Mouse (Mus musculus) heart, embryonic 13.5 days (tissue): Measurements from ENCODE around the gene Dcaf5. TPM values are rescaled to one million over a fixed set of nuclear protein-coding genes. Genes with fewer than 3 reads are reported as not detected.

ENCODE experiments used
- ATAC-seq: fragments of 200-750 bp; cut with Nextera tagmentation; 2 replicates; pipeline ENCODE4 v1.8.0; 2017; ENCODE audit warnings: moderate TSS enrichment; ENCODE audit not compliant: insufficient number of reproducible peaks, low FRiP score, low TSS enrichment; ENCODE audit errors: extremely low read depth
- H3K27ac ChIP-seq: fragments of 300-500 bp; sonication (generic); replicated peaks from 2 replicates; pipeline ENCODE4 v1.5.1; 2015; ENCODE audit warnings: moderate library complexity, mild to moderate bottlenecking, inconsistent platforms
- H3K27me3 ChIP-seq: fragments of 300-500 bp; sonication (generic); replicated peaks from 2 replicates; pipeline ENCODE4 v1.6.1; 2015; ENCODE audit warnings: mild to moderate bottlenecking, inconsistent platforms
- H3K36me3 ChIP-seq: fragments of 300-500 bp; sonication (generic); 2 replicates; pipeline ENCODE4 v1.6.1; 2015; ENCODE audit warnings: mild to moderate bottlenecking, inconsistent platforms
- H3K4me1 ChIP-seq: fragments of 300-500 bp; sonication (generic); 2 replicates; pipeline ENCODE4 v1.6.1; 2015; ENCODE audit warnings: inconsistent platforms
- H3K4me2 ChIP-seq: fragments of 300-500 bp; sonication (generic); 2 replicates; pipeline ENCODE4 v1.6.1; 2015; ENCODE audit warnings: inconsistent platforms, mild to moderate bottlenecking, moderate library complexity
- H3K4me3 ChIP-seq: fragments of 300-500 bp; sonication (generic); 2 replicates; pipeline ENCODE4 v1.5.1; 2015; ENCODE audit warnings: moderate library complexity, mild to moderate bottlenecking, inconsistent platforms
- H3K9ac ChIP-seq: fragments of 300-500 bp; sonication (generic); 2 replicates; pipeline ENCODE4 v1.6.1; 2015; ENCODE audit warnings: inconsistent platforms, mild to moderate bottlenecking, moderate library complexity
- H3K9me3 ChIP-seq: fragments of 300-500 bp; sonication (generic); 2 replicates; pipeline ENCODE4 v1.6.1; 2016; ENCODE audit warnings: inconsistent platforms
- WGBS: fragments of 180-500 bp; shearing (Covaris S2); methylation state at CpG from one replicate; pipeline ENCODE4 v1.1.7; 2015; ENCODE audit warnings: mixed read lengths; 5-methylcytosine and 5-hydroxymethylcytosine counted together
- polyA plus RNA-seq: library from polyadenylated mRNA; unstranded; fragments of >200 nt; fragmentation: Nextera tagmentation; extraction: Ambion mirVana; gene quantifications from 2 replicates; pipeline ENCODE4 v1.2.1, GENCODE M21; 2015

Gene Dcaf5
- polyA plus RNA-seq, 1 experiment from 2014 or later, result 9.2 TPM

DNA sequence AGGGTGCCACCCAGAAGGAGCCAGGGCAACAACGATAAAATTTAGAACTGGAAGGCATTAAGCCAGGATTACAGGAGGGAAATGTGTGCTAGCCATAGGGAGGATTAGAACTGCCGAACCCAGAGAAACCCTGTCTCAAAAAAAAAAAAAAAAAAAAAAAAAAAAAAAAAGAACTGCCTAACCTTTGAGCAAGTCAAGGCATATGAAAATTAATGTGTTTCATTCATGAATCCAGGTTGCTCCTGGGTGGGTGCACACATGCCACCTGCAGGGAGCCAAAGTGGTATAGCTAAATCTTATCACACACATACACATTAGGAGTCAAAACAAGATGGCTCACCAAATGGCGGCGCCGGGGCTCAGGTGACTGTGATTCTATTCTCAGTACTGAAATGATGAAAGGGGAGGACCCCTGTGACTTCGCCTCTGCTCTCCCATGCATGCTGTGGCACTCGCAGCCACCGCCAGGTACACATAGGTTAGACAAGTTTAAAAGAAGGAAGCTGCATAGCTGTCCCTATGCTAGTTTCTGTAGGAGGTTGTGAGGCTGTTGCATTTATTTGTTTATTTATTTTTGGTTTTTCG, 8.2 kb upstream of the Dcaf5 start:
- ATAC-seq, result no peak
- H3K36me3 ChIP-seq, result no peaks in the 10 kb centered on the region
- no peak overlapping the region for H3K4me3 ChIP-seq
- H3K4me2 ChIP-seq, result no peak overlapping the region
- H3K9me3 ChIP-seq, result no peaks in the 10 kb centered on the region
- H3K4me1 ChIP-seq, result no peaks in the 10 kb centered on the region
- H3K27me3 ChIP-seq, result peaks cover 10% of the 10 kb centered on the region
- WGBS, result 73% methylated on average over 9 of the region's 9 CpGs
- no peak overlapping the region for H3K9ac ChIP-seq
- H3K27ac ChIP-seq, result no peak overlapping the region

DNA sequence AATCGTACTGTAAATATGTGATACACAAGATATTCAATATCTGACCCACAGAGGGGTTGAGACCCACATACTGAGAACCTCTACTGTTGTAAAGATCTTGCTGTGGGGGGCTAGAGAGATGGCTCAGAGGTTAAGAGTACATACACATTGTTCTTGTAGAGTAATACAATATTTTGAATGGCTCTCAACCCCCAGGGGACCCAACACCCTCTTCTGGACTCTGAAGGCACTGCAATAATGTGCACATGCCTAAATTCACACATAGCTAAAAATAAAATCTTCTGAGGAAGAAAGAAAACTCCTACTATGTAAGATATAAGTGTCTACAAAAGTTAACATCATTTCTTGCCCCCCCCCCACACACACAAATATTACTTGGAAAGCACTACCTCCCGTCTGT, 4.6 kb upstream of the Dcaf5 start:
- WGBS, result 63% methylated on average over 2 of the region's 2 CpGs
- H3K27me3 ChIP-seq, result peaks cover 4% of the 10 kb centered on the region; the same call in 1 of the 2 replicates
- no peaks in the 10 kb centered on the region for H3K4me1 ChIP-seq
- H3K4me3 ChIP-seq, result no peak overlapping the region
- ATAC-seq, result no peak
- H3K9ac ChIP-seq, result no peak overlapping the region
- H3K27ac ChIP-seq, result no peak overlapping the region
- no peak overlapping the region for H3K4me2 ChIP-seq
- no peaks in the 10 kb centered on the region for H3K36me3 ChIP-seq
- H3K9me3 ChIP-seq, result no peaks in the 10 kb centered on the region

DNA sequence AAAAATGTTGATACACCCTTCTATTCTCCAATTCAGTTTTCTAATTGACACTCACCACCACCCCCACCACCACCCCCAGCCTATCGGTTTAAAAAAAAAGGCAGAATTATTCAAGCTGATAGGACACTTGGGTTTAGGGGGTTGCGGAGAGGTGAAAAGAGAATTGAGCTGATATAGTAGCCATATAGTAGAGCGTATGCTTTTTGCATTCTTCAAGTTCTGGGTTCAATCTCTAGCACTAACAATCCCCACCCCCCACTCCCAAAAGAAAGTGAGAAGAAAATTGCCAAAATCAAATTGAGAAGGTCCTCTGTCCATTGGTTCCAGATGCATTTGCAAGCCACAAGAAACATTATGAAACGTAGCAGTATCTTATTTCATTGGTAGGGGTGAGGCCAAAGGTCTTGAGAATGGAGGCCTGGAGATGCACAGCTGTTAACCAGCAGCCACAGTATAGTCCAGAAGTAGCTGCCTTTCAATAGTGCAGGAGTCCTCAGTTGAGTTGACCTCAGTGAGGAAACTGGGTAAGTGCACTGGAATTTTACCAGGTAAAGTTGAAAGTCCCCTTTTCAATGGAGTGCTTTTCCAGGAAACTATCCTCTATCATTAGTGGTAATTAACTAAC, 762 bp upstream of the Dcaf5 start:
- H3K4me3 ChIP-seq, result peak overlapping the region; percentile 96
- WGBS, result 47% methylated on average over 4 of the region's 4 CpGs
- ATAC-seq, result no peak
- peak overlapping the region; percentile 77 for H3K4me2 ChIP-seq
- H3K36me3 ChIP-seq, result 0 out of 2 replicates have a peak, but pooled peaks cover 9% of the 10 kb centered on the region
- H3K27ac ChIP-seq, result peak overlapping the region; percentile 98
- H3K9ac ChIP-seq, result peak overlapping the region; percentile 96
- H3K9me3 ChIP-seq, result no peaks in the 10 kb centered on the region
- H3K4me1 ChIP-seq, result peaks cover 17% of the 10 kb centered on the region
- no peaks in the 10 kb centered on the region for H3K27me3 ChIP-seq

DNA sequence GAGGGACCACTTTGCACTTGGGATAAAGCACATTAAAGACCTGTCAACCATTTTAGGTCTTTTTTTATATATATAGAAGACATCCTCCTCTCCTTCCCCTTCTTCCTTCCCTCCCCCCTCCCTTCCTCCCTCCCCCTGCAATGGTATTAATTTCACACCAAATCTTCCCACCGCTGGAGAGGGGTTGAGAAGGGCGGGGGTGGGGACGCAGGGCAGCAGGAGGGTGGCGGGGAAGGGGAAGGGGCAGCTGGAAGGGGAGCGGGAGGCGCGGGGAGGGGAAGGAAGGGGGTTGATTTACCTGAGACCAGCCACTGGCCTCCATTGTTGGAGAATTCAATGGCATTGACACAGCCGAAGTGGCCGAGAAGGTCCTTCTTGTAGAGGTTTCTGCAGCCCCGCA, 514 bp downstream of the Dcaf5 start:
- H3K9ac ChIP-seq, result peak overlapping the region; percentile 96
- 0% methylated on average over 8 of the region's 10 CpGs for WGBS
- H3K27me3 ChIP-seq, result no peaks in the 10 kb centered on the region
- peak overlapping the region; percentile 96 for H3K4me3 ChIP-seq
- H3K27ac ChIP-seq, result peak overlapping the region; percentile 98
- H3K36me3 ChIP-seq, result peaks cover 12% of the 10 kb centered on the region; the same call in 1 of the 2 replicates
- peak overlapping the region; percentile 77 for H3K4me2 ChIP-seq
- H3K9me3 ChIP-seq, result no peaks in the 10 kb centered on the region
- ATAC-seq, result no peak
- peaks cover 17% of the 10 kb centered on the region for H3K4me1 ChIP-seq

DNA sequence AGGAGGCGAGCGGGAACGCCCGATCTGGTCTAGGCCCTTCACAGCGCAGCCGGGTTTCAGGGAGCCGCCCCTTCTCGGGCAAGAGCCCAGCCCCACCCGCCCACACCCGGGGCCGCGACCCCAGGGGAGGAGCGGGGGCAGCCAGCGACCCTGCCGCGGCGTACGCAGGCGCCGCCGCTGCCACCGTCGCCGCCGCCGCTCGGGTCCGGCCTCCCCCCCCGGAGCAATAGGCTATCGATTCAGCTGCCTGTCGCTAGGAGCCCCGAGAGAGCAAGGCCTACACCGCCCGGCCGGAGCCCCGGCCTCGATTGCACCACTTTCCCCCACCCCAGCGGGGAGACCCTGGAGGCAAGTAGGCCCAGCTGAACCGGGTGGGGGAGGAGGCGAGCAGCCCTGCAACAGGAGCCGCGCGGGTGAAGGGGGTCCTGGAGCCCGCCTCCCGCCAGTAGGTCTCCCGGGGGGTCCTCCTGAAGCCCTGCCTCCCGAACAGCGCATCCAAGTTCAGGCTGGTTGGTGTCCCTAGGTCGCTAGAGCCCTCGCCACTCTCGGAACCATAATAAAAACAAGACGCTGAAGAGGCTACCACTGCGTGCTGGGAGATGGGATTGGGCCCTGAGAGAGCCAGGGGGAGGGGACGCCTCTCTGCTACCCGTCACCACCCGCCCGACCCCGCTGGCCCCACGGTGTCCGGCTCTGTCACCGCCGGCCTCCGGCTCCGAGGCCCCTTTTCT, 1.3 kb downstream of the Dcaf5 start:
- H3K27ac ChIP-seq, result peak overlapping the region; percentile 98
- peaks cover 14% of the 10 kb centered on the region; the same call in 1 of the 2 replicates for H3K36me3 ChIP-seq
- peak overlapping the region; percentile 77 for H3K4me2 ChIP-seq
- 0% methylated on average over 63 of the region's 64 CpGs for WGBS
- H3K9ac ChIP-seq, result peak overlapping the region; percentile 96
- ATAC-seq, result peak; percentile 54
- H3K9me3 ChIP-seq, result no peaks in the 10 kb centered on the region
- peaks cover 17% of the 10 kb centered on the region for H3K4me1 ChIP-seq
- peak overlapping the region; percentile 96 for H3K4me3 ChIP-seq
- H3K27me3 ChIP-seq, result no peaks in the 10 kb centered on the region

DNA sequence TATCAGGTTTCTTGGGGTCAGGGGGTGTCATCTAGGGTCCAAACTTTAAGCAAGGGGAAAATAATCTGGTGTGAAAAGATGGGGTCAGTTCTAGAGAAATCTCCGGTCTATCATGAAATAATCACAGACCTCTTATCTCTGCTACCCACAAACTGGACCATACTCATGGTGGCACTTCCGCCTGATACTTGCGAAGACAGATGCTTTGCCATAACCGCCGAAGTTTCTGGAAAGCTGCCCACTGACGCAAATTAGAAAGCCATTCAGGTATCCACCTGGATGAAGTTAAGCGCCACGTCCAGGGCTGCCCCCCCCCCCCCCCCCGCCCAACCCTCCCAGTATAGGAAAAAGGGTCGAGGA, 1.8 kb downstream of the Dcaf5 start:
- peaks cover 17% of the 10 kb centered on the region for H3K4me1 ChIP-seq
- 3% methylated on average over 9 of the region's 10 CpGs for WGBS
- no peaks in the 10 kb centered on the region for H3K9me3 ChIP-seq
- H3K4me3 ChIP-seq, result peak overlapping the region; percentile 96
- H3K27ac ChIP-seq, result peak overlapping the region; percentile 98
- no peak for ATAC-seq
- peaks cover 17% of the 10 kb centered on the region; the same call in 1 of the 2 replicates for H3K36me3 ChIP-seq
- H3K27me3 ChIP-seq, result no peaks in the 10 kb centered on the region
- peak overlapping the region; percentile 77 for H3K4me2 ChIP-seq
- H3K9ac ChIP-seq, result peak overlapping the region; percentile 96

DNA sequence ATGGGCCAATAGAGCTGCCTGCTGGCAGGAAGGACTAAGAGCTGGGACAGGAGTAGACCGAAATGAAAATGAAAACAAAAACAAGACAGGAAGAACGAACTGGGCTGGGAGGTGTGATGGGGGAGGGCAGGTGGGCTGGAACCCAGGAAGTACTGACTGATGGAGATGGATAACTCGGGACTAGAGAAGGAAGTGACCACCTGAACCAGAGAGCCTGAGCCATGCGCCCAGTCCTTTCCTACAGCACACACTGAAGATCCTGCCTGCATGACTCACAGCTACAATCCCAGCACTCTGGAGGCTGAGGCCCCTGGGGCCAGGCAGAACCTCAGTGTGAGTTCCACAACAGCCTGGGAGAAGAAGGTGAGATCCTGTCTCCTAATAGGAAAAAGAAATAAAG, 3.1 kb downstream of the Dcaf5 start:
- 0 out of 2 replicates have a peak overlapping the region, but pooled peaks have one; percentile 12 for H3K27ac ChIP-seq
- H3K4me1 ChIP-seq, result peaks cover 22% of the 10 kb centered on the region
- no peaks in the 10 kb centered on the region for H3K9me3 ChIP-seq
- peak overlapping the region; percentile 1; the same call in 1 of the 2 replicates for H3K4me2 ChIP-seq
- H3K9ac ChIP-seq, result peak overlapping the region; percentile 52
- no peaks in the 10 kb centered on the region for H3K27me3 ChIP-seq
- no peak for ATAC-seq
- 53% methylated on average over 4 of the region's 4 CpGs for WGBS
- peaks cover 24% of the 10 kb centered on the region for H3K36me3 ChIP-seq
- H3K4me3 ChIP-seq, result no peak overlapping the region

DNA sequence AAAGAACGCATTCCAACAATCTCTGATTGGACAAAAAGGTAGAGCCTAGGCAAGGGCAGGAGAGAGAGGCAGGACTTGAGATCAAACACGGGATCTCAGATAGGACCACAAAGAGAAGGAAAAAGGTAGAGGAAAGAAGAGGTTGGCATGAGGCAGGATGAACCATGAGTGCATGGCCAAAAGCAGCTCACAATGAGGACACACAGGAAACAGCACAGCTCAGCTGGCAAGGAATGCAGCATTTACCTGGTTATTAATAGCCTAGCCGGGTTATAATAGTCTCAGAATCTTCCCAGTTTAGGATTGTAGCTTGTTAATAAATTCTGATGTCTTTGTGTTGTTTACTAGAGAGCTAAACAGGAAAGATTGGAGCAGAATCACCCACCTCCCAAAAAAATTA, 8.7 kb downstream of the Dcaf5 start:
- 0 out of 2 replicates have a peak overlapping the region, but pooled peaks have one; percentile 24 for H3K9ac ChIP-seq
- no peak overlapping the region for H3K4me3 ChIP-seq
- H3K4me1 ChIP-seq, result peaks cover 16% of the 10 kb centered on the region
- H3K27ac ChIP-seq, result peak overlapping the region; percentile 57
- 73% methylated on average over 3 of the region's 3 CpGs for WGBS
- no peak for ATAC-seq
- H3K36me3 ChIP-seq, result peaks cover 45% of the 10 kb centered on the region
- no peaks in the 10 kb centered on the region for H3K27me3 ChIP-seq
- no peaks in the 10 kb centered on the region for H3K9me3 ChIP-seq
- H3K4me2 ChIP-seq, result no peak overlapping the region

DNA sequence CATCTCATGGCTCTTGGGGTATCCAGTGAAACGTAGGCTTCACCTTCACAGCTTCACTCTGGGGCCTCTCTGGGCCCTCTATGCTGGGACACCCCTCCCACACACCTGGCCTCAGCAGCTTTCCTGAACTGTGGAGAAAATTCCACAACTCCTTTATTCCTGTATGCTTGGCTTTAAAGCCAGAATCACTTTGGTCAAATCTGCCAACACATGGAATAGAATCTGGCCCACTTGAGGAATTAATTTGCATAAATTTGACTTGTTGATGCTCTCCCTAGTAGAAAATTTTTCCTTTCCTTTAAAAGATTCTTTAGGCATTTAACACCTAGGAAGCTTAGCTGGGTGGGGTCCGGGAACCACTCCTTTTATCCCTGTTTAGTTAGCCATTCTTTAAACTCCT, 21.3 kb downstream of the Dcaf5 start:
- Histone ChIP-seq H3K36me3 (peaks cover 59% of the 10 kb centered on the region), H3K9ac (no peak overlapping the region), H3K27me3 (no peaks in the 10 kb centered on the region), H3K4me2 (no peak overlapping the region), H3K4me3 (no peak overlapping the region), H3K4me1 (no peaks in the 10 kb centered on the region), H3K27ac (no peak overlapping the region), H3K9me3 (peaks cover 14% of the 10 kb centered on the region)
- 89% methylated on average over 2 of the region's 2 CpGs for WGBS
- no peak for ATAC-seq

DNA sequence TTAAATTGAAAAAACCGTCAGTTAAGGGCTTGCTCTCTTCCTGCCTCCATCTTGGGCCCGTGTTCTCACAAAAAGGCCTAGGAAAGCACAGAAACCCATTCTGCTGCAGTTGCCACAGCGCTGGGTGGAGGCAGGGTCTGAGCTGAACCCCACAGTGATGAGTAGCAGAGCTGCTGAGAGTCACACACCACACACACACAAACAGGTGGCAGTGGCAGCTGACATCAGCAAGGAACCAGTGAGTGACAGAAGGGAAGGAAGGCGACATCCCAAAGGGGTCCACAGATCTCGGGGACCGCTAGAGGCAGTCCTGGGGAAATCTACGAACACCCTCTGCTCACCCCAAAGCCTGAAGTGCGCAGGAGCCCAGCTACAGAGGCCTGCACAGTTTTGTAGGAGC, 25.5 kb downstream of the Dcaf5 start:
- Histone ChIP-seq H3K4me3 (no peak overlapping the region), H3K9ac (no peak overlapping the region), H3K9me3 (peaks cover 6% of the 10 kb centered on the region), H3K27ac (no peak overlapping the region), H3K4me2 (no peak overlapping the region), H3K4me1 (no peaks in the 10 kb centered on the region), H3K27me3 (no peaks in the 10 kb centered on the region), H3K36me3 (peaks cover 73% of the 10 kb centered on the region)
- ATAC-seq, result no peak
- 94% methylated on average over 8 of the region's 8 CpGs for WGBS

DNA sequence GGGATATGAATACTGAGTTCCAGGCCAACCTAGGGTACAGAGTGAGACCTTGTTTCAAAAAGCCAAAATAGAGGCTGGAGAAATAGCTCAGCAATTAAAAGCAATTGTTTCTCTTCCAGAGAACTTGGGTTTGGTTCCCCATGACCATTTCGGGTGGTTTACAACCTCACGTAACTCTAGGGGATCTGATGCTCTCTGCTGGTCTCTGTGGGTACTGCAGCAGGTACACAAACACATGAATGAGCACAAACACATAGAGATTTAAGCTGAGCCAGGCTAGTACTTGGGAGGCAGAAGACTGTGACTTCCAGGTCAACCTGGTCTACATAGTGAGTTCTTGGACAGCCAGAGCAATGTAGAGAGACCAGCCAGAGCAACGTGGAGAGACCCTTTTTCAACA, 28.6 kb downstream of the Dcaf5 start:
- Histone ChIP-seq H3K36me3 (peaks cover 74% of the 10 kb centered on the region), H3K4me3 (no peak overlapping the region), H3K4me1 (no peaks in the 10 kb centered on the region), H3K27ac (no peak overlapping the region), H3K4me2 (no peak overlapping the region), H3K9me3 (no peaks in the 10 kb centered on the region), H3K9ac (no peak overlapping the region), H3K27me3 (no peaks in the 10 kb centered on the region)
- 60% methylated on average over 3 of the region's 3 CpGs for WGBS
- no peak for ATAC-seq
